Mouse (Mus musculus) lung, postnatal 0 days (tissue): ENCODE data around the gene Mrpl4.

ENCODE experiments used
- CTCF ChIP-seq: IDR thresholded peaks from 2 replicates; pipeline ENCODE4 v1.5.1; 2016; ENCODE audit warnings: antibody characterized with exemption, mild to moderate bottlenecking
- EP300 ChIP-seq: IDR thresholded peaks from 2 replicates; pipeline ENCODE4 v1.6.1; 2016; ENCODE audit warnings: antibody characterized with exemption, mild to moderate bottlenecking, control low read depth

GRCm38 (mm10) chr9:20961557-20961956 lies 41.0 kb upstream of the Mrpl4 start:
- no peak for TF ChIP-seq CTCF
- no peak for TF ChIP-seq EP300
